Mouse (Mus musculus): ENCODE data around the gene 1700092M07Rik.

Gene 1700092M07Rik

GRCm38 (mm10) chr19:8742176-8742575 lies 1.7 kb downstream of the 1700092M07Rik start:
- ATAC-seq (ENCODE audit: low TSS enrichment), result no peak

- ATAC-seq (ENCODE audit: low TSS enrichment), result no peak
Measured at GRCm38 (mm10) chr19:8745382-8745781, 4.9 kb downstream of the 1700092M07Rik start.

- ATAC-seq (ENCODE audit: low TSS enrichment), result no peak
Measured at GRCm38 (mm10) chr19:8747368-8747767, 6.8 kb downstream of the 1700092M07Rik start.

GRCm38 (mm10) chr19:8755652-8756051 lies 15.1 kb downstream of the 1700092M07Rik start:
- ATAC-seq (ENCODE audit: low TSS enrichment), result no peak

DNA sequence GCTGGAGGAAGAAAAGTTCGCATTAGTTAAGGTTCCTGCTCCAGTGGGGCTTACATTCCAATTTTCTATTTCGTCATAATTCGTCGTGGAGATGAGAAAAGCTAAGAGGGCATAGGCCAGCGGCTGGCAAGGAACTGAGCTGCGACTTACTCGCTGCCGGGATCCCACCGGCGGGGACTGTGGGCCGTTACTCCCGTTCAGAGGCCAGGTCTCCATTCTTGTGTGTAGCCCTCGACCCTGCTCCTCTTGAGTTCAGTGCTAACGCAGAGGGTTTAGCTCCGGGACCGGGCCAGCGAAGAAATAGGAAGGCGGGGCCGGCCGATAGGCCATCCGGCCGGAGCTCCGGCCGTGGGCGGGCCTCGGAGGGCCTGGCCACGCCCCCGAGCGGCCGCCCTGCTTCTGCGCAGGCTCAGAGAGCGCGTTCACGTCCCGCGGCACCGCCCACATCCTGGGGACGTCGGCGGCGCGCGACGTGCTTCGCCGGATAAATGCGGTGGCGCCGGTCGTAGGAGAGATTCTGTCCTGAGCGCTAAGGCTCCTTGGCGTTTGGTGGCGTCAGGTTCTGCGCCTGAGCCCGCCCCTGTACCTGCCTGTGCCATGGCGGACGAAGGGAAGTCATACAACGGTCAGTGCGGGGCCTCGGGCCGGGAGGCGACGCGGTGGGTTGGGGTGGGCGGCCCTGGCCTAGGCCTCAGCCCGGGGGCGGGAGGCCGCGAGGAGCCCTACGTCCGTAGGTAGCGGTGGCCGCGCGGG lies 16.3 kb downstream of the 1700092M07Rik start, which contains the start of gene Nxf1:
Gene Nxf1, plus strand, starts transcription at position 439 of the 753 bp plus-strand sequence.
- peak; percentile 90 for ATAC-seq (ENCODE audit: low TSS enrichment)

- no peak for ATAC-seq (ENCODE audit: low TSS enrichment)
Measured at GRCm38 (mm10) chr19:8757471-8757998, 17.0 kb downstream of the 1700092M07Rik start.

- no peak for ATAC-seq (ENCODE audit: low TSS enrichment)
Measured at GRCm38 (mm10) chr19:8758899-8759298, 18.4 kb downstream of the 1700092M07Rik start.

DNA sequence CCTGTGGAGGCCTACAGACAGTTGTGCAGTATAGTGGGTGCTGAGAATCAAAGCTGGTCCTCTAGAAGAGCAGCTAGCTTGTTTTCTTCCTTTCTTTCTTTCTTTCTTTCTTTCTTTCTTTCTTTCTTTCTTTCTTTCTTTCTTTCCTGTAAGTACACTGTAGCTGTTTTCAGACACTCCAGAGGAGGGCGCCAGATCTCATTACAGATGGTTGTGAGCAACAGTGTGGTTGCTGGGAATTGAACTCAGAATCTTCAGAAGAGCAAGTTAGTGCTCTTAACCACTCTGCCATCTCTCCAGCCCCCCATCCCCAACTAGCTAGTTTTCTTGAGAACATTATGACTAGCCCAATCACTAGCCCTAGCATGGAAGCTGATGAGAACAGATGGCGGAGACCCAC lies 20.2 kb downstream of the 1700092M07Rik start:
- ATAC-seq (ENCODE audit: low TSS enrichment), result no peak

DNA sequence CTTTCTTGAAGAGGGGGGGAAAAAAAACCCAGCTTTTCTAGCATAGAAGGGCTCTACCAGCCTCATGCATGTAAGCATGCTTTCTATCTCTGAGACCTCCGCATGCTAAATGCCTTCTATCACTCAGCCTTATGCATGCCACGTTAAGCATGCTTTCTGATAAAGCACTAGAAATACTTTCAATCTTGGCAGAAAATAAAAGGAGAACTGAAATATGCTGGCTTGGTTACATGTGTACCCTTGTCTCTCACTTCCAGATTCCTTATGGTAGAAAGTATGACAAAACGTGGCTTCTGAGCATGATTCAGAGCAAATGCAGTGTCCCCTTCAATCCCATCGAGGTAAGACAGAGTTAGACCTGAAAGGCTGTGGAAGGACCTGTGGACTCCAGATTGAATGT lies 22.8 kb downstream of the 1700092M07Rik start:
- no peak for ATAC-seq (ENCODE audit: low TSS enrichment)

GRCm38 (mm10) chr19:8765562-8765961 lies 25.0 kb downstream of the 1700092M07Rik start:
- no peak for ATAC-seq (ENCODE audit: low TSS enrichment)

DNA sequence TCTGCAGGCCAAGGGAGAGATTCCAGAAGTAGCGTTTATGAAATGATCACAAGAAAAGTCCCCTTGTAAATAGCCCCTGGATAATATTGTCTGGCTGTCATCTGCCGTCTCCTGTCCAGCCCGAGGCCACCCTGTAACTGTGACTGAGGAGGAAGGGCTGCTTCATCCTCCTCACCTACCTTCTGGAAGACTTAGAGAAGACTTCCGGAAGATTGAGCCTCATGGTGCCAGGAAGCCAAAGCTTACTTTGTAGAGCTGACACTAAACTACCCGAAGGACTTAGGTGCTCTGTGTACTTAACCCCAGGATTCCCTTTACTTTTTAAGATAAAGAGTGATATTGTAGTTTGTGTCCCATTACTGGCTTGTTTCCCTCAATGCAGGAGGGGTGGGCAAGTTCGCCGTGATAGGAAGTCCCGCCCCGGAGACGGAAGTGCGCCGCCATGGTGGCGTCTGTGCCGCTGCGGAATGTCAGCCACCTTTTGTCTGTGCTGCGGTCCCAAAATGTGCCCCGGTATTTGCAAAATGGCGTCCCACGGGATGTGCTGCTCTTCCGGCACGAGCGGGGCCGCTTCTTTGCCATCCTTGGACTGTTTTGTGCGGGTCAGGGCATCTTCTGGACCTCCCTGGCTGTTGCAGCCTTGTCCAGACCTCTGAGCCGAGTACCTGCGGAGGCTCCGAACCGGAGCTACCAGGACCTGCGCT lies 30.2 kb downstream of the 1700092M07Rik start, which contains the start of gene Tmem223:
Gene Tmem223, plus strand, starts transcription at position 430 of the 704 bp plus-strand sequence.
- ATAC-seq (ENCODE audit: low TSS enrichment), result peak; percentile 53; the same call in 1 of the 2 replicates

DNA sequence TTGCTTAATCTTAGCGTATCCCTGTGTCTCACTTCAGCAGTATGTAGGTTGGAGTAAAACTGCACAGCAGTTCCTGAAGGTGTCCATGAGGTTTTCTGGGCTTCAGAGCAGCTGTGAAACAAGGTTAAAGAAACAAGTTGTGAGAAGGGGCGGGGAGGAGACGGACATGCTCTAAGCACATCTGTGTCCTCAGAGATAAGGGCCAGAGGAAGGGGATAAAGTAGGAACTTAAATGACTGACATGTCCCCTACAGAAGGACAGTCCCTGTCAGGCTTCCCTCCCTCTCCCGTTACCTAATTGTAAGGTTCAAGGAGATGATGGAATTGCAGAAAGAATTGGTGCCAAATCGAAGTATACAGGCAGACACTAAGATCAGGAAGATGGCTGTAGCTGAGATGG lies 32.5 kb downstream of the 1700092M07Rik start:
- ATAC-seq (ENCODE audit: low TSS enrichment), result no peak

DNA sequence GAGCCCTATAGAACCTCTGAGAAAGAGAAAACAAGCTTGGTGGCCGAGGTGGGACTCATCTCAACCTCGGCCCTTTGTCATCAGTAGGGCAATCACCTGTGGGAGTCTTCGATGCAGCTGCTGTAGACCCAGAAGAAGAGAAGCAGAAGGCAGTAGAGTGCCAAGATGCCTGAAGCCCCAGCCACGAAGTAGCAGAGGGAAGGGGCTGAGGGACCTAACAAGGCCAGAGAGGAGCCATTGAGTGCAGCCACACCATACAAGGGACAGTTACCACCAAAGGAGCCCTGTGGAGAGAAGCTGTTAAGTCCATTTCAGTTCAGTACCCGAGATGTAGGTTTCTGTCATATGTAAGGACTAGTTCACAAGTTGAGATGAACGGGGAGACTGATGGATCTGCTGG lies 32.9 kb downstream of the 1700092M07Rik start:
- no peak for ATAC-seq (ENCODE audit: low TSS enrichment)

- peak; percentile 85 for ATAC-seq (ENCODE audit: low TSS enrichment)
Measured at GRCm38 (mm10) chr19:8774086-8774835, 33.7 kb downstream of the 1700092M07Rik start, which contains the start of gene Tmem179b. Gene Tmem179b (minus strand): TSS chr19:8774467.

- no peak for ATAC-seq (ENCODE audit: low TSS enrichment)
Measured at GRCm38 (mm10) chr19:8774951-8775421, 34.5 kb downstream of the 1700092M07Rik start.

DNA sequence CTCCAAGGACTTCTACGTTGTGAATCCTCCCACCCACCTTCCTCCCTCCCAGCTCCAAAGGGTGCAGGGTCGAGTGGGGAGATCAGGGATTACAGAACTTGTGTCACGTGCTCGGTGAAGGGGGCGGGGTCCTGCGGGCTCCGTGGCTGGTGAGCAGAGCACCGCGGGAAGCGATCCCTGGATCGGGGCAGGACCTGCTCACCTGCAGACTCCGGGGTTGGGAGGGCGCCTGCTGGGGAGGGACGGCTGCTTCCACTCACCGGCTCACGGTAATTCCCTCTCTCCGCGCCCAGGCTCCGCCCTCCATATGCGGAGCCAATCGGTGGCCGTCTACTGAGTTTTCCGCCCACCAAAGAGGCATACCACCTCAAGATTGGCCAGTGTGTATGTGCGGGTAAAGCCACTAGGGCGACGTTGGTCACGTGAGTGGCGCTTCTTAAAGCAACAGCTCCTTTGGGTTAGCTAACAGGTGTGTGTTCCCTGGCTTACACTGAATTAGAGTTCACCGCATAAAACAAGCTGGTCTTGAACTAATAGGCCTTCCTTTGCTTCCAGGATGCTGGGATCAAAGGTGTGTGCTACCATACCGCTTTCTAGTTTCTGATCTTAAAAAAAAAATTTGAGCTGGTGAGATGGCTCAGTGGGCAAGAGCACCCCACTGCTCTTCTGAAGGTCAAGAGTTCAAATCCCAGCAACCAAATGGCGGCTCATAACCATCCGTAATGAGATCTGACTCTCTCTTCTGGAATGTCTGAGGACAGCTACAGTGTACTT lies 45.7 kb downstream of the 1700092M07Rik start, which contains the start of gene Taf6l:
Gene Taf6l, minus strand, starts transcription at position 410 of the 774 bp plus-strand sequence.
- ATAC-seq (ENCODE audit: low TSS enrichment), result peak; percentile 98

GRCm38 (mm10) chr19:8788521-8788920 lies 48.0 kb downstream of the 1700092M07Rik start:
- ATAC-seq (ENCODE audit: low TSS enrichment), result no peak

DNA sequence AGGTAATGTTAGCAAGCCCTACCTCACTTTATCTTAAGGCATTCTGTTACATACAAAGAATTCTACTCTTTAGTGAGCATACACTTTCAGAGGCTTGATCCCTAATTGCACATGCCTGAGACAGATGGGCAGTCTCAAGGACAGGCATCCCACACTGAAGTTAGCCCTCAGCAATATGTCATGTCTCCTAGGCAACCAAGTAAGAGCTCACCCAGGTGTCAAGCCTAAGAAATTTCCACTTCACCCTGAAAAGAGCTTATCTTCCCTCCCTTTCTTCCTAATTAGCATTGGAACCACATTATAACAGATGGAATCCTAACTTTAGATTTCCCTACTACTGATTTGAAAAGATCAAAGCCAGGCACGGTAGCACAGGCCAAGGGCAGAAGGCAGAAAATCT lies 48.7 kb downstream of the 1700092M07Rik start:
- peak; percentile 51 for ATAC-seq (ENCODE audit: low TSS enrichment)

GRCm38 (mm10) chr19:8790171-8790570 lies 49.7 kb downstream of the 1700092M07Rik start:
- no peak for ATAC-seq (ENCODE audit: low TSS enrichment)

All from frontal cortex, adult (tissue).